Mouse (Mus musculus) C2C12 (cell line): ENCODE data around the gene Hoxa5. TPM values are rescaled to one million over a fixed set of nuclear protein-coding genes. Genes with fewer than 3 reads are reported as not detected.

Source experiments
- H3K27me3 ChIP-seq: one replicate; pipeline ENCODE4 v1.6.1; 2011; ENCODE audit not compliant: control insufficient read depth, insufficient read depth, insufficient read length
- H3K36me3 ChIP-seq: one replicate; pipeline ENCODE4 v1.6.1; 2011; ENCODE audit not compliant: control insufficient read depth, insufficient read depth
- H3K4me3 ChIP-seq: one replicate; pipeline ENCODE4 v1.5.1; 2011; ENCODE audit warnings: mild to moderate bottlenecking, control low read depth; ENCODE audit not compliant: poor library complexity, insufficient read depth, severe bottlenecking
- H3K79me2 ChIP-seq: one replicate; pipeline ENCODE4 v1.6.1; 2011; ENCODE audit not compliant: control insufficient read depth, insufficient read depth
- H3K79me3 ChIP-seq: one replicate; pipeline ENCODE4 v1.6.1; 2011; ENCODE audit warnings: low read depth, control low read depth
- H3ac ChIP-seq: one replicate; pipeline ENCODE3; 2011; ENCODE audit warnings: low read depth; ENCODE audit not compliant: control insufficient read depth, insufficient read length
- CEBPB ChIP-seq: IDR thresholded peaks from one replicate; pipeline ENCODE4 v1.6.1; 2011; ENCODE audit warnings: low read depth, mild to moderate bottlenecking, control low read depth, moderate library complexity
- CTCF ChIP-seq: IDR thresholded peaks from one replicate; pipeline ENCODE4 v1.5.1; 2011; ENCODE audit not compliant: control insufficient read depth, insufficient read depth, insufficient read length
- FOSL1 ChIP-seq: IDR thresholded peaks from one replicate; pipeline ENCODE4 v1.8.0; 2011; ENCODE audit warnings: mild to moderate bottlenecking, low read length; ENCODE audit not compliant: poor library complexity, insufficient read depth, severe bottlenecking
- MAX ChIP-seq: IDR thresholded peaks from one replicate; pipeline ENCODE4 v1.6.1; 2011; ENCODE audit warnings: mild to moderate bottlenecking, control low read depth
- MYOD1 ChIP-seq: IDR thresholded peaks from one replicate; pipeline ENCODE4 v1.6.1; 2011; ENCODE audit warnings: low read depth; ENCODE audit not compliant: control insufficient read depth, insufficient read length
- MYOG ChIP-seq: IDR thresholded peaks from one replicate; pipeline ENCODE4 v1.6.1; 2011; ENCODE audit not compliant: control insufficient read depth, insufficient read length; ENCODE audit errors: extremely low read depth
- USF1 ChIP-seq: IDR thresholded peaks from one replicate; pipeline ENCODE4 v1.6.1; 2011; ENCODE audit warnings: low read depth, mild to moderate bottlenecking, control low read depth, moderate library complexity
- polyA plus RNA-seq: library from polyadenylated mRNA; unstranded; fragments of >200 nt; fragmentation: generic; extraction: Trizol; gene quantifications from one replicate; pipeline ENCODE4 v1.2.1, GENCODE M21; 2012; ENCODE audit warnings: missing spikeins

Gene Hoxa5
- polyA plus RNA-seq, 1 experiment, result 1.5 TPM

DNA sequence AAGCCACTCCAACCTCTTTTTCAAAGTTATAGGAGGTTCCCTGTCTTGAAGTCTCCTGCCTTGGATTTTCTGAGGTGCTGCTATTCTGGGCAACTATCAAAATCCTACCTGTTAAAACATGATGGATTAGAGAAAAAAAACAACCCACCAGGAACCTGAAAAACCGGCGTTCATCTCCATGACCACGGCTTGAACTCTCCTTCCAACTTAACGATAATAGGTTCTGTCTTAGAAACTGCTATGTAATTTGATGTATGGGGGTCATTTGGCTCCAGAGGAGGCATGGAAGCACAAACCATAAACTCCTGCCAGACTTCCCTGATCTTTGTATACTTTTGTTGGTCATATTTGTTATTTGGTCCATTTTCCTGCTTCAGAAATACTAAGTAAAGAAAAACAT is 30.7 kb downstream of the Hoxa5 start:
- H3K27me3 ChIP-seq, result no peaks in the 10 kb centered on the region
- no peaks in the 10 kb centered on the region for H3K36me3 ChIP-seq
- no peak overlapping the region for H3ac ChIP-seq
- H3K4me3 ChIP-seq, result no peak overlapping the region
- H3K79me2 ChIP-seq, result no peaks in the 10 kb centered on the region
- TF ChIP-seq USF1 (no peak), CTCF (no peak), FOSL1 (no peak), CEBPB (no peak), MAX (no peak), MYOG (no peak), MYOD1 (no peak)
- H3K79me3 ChIP-seq, result no peaks in the 10 kb centered on the region

DNA sequence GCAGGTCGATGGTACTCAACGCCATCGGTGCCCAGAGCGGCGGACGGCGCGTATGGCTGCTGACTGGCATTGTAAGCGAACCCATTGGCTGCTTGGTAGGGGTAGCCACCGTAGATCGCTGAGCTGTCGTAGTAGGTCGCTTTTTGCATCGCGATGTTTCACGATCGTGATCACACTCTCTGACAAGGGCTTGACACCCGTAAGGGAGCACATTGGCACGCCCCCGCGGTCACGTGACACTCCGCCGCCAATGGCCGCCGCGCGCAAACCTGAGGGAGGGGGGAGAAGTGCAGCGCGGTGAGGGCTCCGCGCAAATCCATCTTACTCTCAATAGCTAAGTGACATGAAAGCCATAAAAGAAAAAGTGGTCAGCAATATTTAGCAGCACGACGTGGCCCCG is 31.9 kb downstream of the Hoxa5 start:
- TF ChIP-seq CTCF, result no peak
- TF ChIP-seq FOSL1, result no peak
- TF ChIP-seq USF1, result no peak
- no peak for TF ChIP-seq MYOG
- no peak for TF ChIP-seq CEBPB
- no peak for TF ChIP-seq MAX
- no peaks in the 10 kb centered on the region for H3K79me3 ChIP-seq
- no peak overlapping the region for H3K4me3 ChIP-seq
- H3K79me2 ChIP-seq, result no peaks in the 10 kb centered on the region
- H3ac ChIP-seq, result no peak overlapping the region
- H3K36me3 ChIP-seq, result peaks cover 3% of the 10 kb centered on the region
- no peaks in the 10 kb centered on the region for H3K27me3 ChIP-seq

DNA sequence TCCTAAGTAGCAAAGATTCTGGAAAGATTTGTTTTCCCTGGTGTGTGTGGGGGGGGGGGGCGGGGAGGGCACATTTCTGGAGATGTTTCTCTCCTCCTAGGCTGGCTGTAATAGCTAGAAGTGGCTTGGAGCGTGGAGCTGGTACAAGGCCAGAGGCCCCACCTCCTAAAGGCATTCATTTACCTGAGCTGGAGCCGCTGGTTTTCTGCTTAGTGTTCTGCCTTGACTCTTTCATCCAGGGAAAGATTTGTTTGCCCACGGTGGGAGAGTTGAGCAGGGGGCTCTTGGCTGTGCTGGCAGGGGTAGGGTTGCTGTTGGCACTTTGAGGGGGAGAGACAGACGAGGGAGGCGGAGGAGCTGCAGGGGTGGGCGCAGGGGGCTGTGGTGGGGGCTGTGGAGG is 32.4 kb downstream of the Hoxa5 start:
- TF ChIP-seq MYOD1 (no peak), USF1 (no peak), CTCF (no peak), FOSL1 (no peak), MYOG (no peak), MAX (no peak), CEBPB (no peak)
- no peak overlapping the region for H3K4me3 ChIP-seq
- no peaks in the 10 kb centered on the region for H3K79me3 ChIP-seq
- H3ac ChIP-seq, result no peak overlapping the region
- H3K36me3 ChIP-seq, result peaks cover 3% of the 10 kb centered on the region
- no peaks in the 10 kb centered on the region for H3K79me2 ChIP-seq
- H3K27me3 ChIP-seq, result no peaks in the 10 kb centered on the region

DNA sequence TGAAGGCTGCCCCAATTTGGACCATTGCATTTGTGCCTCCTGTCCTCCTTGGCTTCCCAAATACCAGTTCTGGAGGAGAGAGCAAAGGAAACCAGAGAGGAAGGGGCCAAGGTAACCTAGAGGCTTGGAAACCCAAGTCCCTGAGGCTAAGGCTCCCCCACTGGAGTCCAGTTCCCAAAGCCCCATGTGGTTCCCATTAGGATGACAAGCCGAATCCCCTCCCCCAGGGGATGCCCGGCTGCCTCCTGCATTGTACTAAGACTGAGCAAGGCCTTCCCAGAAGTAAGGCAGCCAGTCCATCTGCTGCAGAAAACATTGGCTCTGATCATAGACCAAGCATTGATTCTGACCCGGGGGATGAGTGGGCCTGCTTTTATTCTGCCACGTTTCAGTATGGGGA is 33.1 kb downstream of the Hoxa5 start:
- peaks cover 3% of the 10 kb centered on the region for H3K36me3 ChIP-seq
- no peak overlapping the region for H3K4me3 ChIP-seq
- TF ChIP-seq FOSL1 (no peak), MYOG (no peak), CTCF (no peak), MYOD1 (no peak), CEBPB (no peak), USF1 (no peak), MAX (no peak)
- no peaks in the 10 kb centered on the region for H3K79me2 ChIP-seq
- H3ac ChIP-seq, result no peak overlapping the region
- no peaks in the 10 kb centered on the region for H3K79me3 ChIP-seq
- no peaks in the 10 kb centered on the region for H3K27me3 ChIP-seq

DNA sequence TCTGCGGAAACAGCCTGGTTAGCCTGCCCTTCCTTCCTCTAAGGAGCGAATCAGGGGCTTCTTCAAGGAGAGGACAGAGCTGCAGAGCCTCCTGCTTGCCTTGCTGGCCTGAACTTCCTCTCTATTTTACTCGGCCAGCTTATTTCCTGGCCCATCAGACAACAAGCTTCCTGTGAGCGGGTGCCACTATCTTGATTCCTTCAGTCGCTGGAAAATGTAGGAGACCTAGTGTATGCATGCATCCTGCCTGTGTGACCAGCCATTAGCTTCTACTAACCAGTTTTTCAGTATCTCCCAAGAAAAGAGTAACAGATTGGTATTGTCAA is 33.5 kb downstream of the Hoxa5 start:
- no peaks in the 10 kb centered on the region for H3K27me3 ChIP-seq
- no peak overlapping the region for H3K4me3 ChIP-seq
- TF ChIP-seq FOSL1 (no peak), CTCF (no peak), USF1 (no peak), MAX (no peak), MYOG (no peak), MYOD1 (no peak), CEBPB (no peak)
- H3ac ChIP-seq, result no peak overlapping the region
- peaks cover 3% of the 10 kb centered on the region for H3K36me3 ChIP-seq
- H3K79me2 ChIP-seq, result no peaks in the 10 kb centered on the region
- H3K79me3 ChIP-seq, result no peaks in the 10 kb centered on the region
